Mouse (Mus musculus): ENCODE results near the gene Fry. TPM values are rescaled to one million over a fixed set of nuclear protein-coding genes. Genes with fewer than 3 reads are reported as not detected.

The Fry gene
- total and polyA plus RNA-seq, 2 experiments from 2014 or later: 62.6 to 129 TPM

- H3K4me3 ChIP-seq (ENCODE audit: low read depth, low read length): no peak overlapping the region
- 97% methylated on average over 7 of the region's 7 CpGs for WGBS
- H3K27ac ChIP-seq (ENCODE audit: low read depth, low read length): no peak overlapping the region
- H3K4me1 ChIP-seq (ENCODE audit: insufficient read depth, low read length): no peaks in the 10 kb centered on the region
- peak; percentile 13 for DNase-seq (ENCODE audit: low spot score)
- peaks cover 61% of the 10 kb centered on the region for H3K36me3 ChIP-seq (ENCODE audit: insufficient read depth, low read length)
- H3K27me3 ChIP-seq (ENCODE audit: insufficient read depth, low read length): no peaks in the 10 kb centered on the region
- H3K9ac ChIP-seq (replicated peaks; ENCODE audit: low read length, poor library complexity, severe bottlenecking): no peak overlapping the region
- no peak for ATAC-seq (ENCODE audit: low FRiP score)
- peak; percentile 67 for TF ChIP-seq CTCF (IDR thresholded peaks at IDR 0.05)
- H3K9me3 ChIP-seq (ENCODE audit: low read length): no peaks in the 10 kb centered on the region
- no peak overlapping the region for H3K4me2 ChIP-seq (ENCODE audit: low read depth, low read length, poor library complexity, severe bottlenecking)
Observed at GRCm38 (mm10) chr5:150431286-150431685, 312.8 kb downstream of the Fry start.

DNA sequence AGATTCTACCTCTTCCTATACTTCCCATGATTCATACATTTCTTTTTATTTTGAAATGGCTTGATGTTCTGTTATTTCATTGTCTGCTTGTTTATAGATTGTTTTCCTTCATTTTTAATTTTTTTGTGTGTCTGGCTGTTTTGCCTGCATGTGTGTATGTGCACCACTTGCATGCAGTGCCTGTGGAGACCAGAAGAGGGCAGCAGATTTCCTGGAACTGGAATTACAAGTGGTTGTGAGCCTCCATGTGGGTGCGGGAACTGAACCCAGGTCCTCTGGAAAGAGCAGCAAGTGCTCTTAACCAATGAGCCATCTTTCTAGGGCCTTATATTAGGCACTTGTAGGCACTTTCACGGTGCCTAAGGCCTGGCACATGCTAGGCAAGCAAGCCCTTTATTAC is 314.5 kb downstream of the Fry start:
- no peaks in the 10 kb centered on the region for H3K27me3 ChIP-seq (ENCODE audit: insufficient read depth, low read length)
- no peaks in the 10 kb centered on the region for H3K9me3 ChIP-seq (ENCODE audit: low read length)
- DNase-seq (ENCODE audit: low spot score) (no peak), ATAC-seq (ENCODE audit: low FRiP score) (no peak)
- no peak overlapping the region for H3K4me2 ChIP-seq (ENCODE audit: low read depth, low read length, poor library complexity, severe bottlenecking)
- H3K9ac ChIP-seq (replicated peaks; ENCODE audit: low read length, poor library complexity, severe bottlenecking): no peak overlapping the region
- H3K4me1 ChIP-seq (ENCODE audit: insufficient read depth, low read length): no peaks in the 10 kb centered on the region
- WGBS: 100% methylated on average over 2 of the region's 2 CpGs
- H3K27ac ChIP-seq (ENCODE audit: low read depth, low read length): no peak overlapping the region
- no peak overlapping the region for H3K4me3 ChIP-seq (ENCODE audit: low read depth, low read length)
- peak; percentile 43 for TF ChIP-seq CTCF (IDR thresholded peaks at IDR 0.05)
- peaks cover 52% of the 10 kb centered on the region for H3K36me3 ChIP-seq (ENCODE audit: insufficient read depth, low read length)

- Histone ChIP-seq H3K27me3 (ENCODE audit: insufficient read depth, low read length) (no peaks in the 10 kb centered on the region), H3K4me2 (ENCODE audit: low read depth, low read length, poor library complexity, severe bottlenecking) (no peak overlapping the region), H3K27ac (ENCODE audit: low read depth, low read length) (no peak overlapping the region), H3K9me3 (ENCODE audit: low read length) (no peaks in the 10 kb centered on the region), H3K4me3 (ENCODE audit: low read depth, low read length) (no peak overlapping the region), H3K4me1 (ENCODE audit: insufficient read depth, low read length) (no peaks in the 10 kb centered on the region), H3K9ac (replicated peaks; ENCODE audit: low read length, poor library complexity, severe bottlenecking) (no peak overlapping the region), H3K36me3 (ENCODE audit: insufficient read depth, low read length) (peaks cover 56% of the 10 kb centered on the region)
- ATAC-seq (ENCODE audit: low FRiP score) (no peak), DNase-seq (ENCODE audit: low spot score) (no peak)
- TF ChIP-seq CTCF (IDR thresholded peaks at IDR 0.05): no peak
- 29% methylated on average over 34 of the region's 34 CpGs for WGBS
Observed at GRCm38 (mm10) chr5:150436629-150437389, 318.4 kb downstream of the Fry start.

GRCm38 (mm10) chr5:150441690-150442089 is 323.2 kb downstream of the Fry start:
- no peak overlapping the region for H3K9ac ChIP-seq (replicated peaks; ENCODE audit: low read length, poor library complexity, severe bottlenecking)
- no peaks in the 10 kb centered on the region for H3K4me1 ChIP-seq (ENCODE audit: insufficient read depth, low read length)
- no peaks in the 10 kb centered on the region for H3K27me3 ChIP-seq (ENCODE audit: insufficient read depth, low read length)
- H3K36me3 ChIP-seq (ENCODE audit: insufficient read depth, low read length): peaks cover 32% of the 10 kb centered on the region
- H3K4me2 ChIP-seq (ENCODE audit: low read depth, low read length, poor library complexity, severe bottlenecking): no peak overlapping the region
- WGBS: 38% methylated on average over 7 of the region's 7 CpGs
- no peak for ATAC-seq (ENCODE audit: low FRiP score)
- peak; percentile 77 for TF ChIP-seq CTCF (IDR thresholded peaks at IDR 0.05)
- no peak overlapping the region for H3K4me3 ChIP-seq (ENCODE audit: low read depth, low read length)
- no peak overlapping the region for H3K27ac ChIP-seq (ENCODE audit: low read depth, low read length)
- H3K9me3 ChIP-seq (ENCODE audit: low read length): no peaks in the 10 kb centered on the region
- DNase-seq (ENCODE audit: low spot score): peak; percentile 68

- Histone ChIP-seq H3K36me3 (ENCODE audit: insufficient read depth, low read length) (peaks cover 81% of the 10 kb centered on the region), H3K27ac (ENCODE audit: low read depth, low read length) (no peak overlapping the region), H3K4me1 (ENCODE audit: insufficient read depth, low read length) (no peaks in the 10 kb centered on the region), H3K9ac (replicated peaks; ENCODE audit: low read length, poor library complexity, severe bottlenecking) (no peak overlapping the region), H3K9me3 (ENCODE audit: low read length) (no peaks in the 10 kb centered on the region), H3K27me3 (ENCODE audit: insufficient read depth, low read length) (no peaks in the 10 kb centered on the region), H3K4me2 (ENCODE audit: low read depth, low read length, poor library complexity, severe bottlenecking) (no peak overlapping the region), H3K4me3 (ENCODE audit: low read depth, low read length) (no peak overlapping the region)
- DNase-seq (ENCODE audit: low spot score) (no peak), ATAC-seq (ENCODE audit: low FRiP score) (no peak)
- no peak for TF ChIP-seq CTCF (IDR thresholded peaks at IDR 0.05)
- 88% methylated on average over 9 of the region's 9 CpGs for WGBS
Observed at GRCm38 (mm10) chr5:150451281-150452003, 333.0 kb downstream of the Fry start.

DNA sequence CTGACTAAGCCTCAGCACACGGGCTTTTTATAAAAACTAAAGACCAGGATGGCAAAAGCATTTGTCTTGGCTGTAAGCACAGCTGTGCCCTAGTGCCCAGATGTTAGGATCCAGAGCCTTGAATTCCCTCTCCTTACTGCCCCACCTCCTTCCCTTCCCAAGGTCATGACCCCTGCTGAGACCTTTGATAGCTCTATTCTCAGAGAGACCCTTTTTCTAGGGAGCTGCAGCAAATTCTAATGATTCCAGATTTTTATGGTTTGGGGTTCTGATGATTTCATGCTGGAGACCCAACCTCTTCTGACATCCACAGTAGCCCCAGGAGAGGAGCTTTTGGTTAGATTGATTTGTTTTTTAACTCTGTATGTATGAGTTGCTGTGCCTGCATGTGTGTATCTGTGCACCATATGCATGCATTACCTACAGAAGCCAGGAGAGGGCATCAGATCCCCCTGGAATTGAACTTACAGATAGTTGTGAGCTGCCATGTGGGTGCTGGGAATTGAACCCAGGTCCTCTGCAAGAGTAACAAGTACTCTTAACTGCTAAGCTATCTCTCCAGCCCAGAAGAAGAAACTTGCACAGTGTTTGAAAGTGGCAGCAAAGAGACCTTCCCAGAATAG is 333.7 kb downstream of the Fry start:
- no peaks in the 10 kb centered on the region for H3K4me1 ChIP-seq (ENCODE audit: insufficient read depth, low read length)
- no peaks in the 10 kb centered on the region for H3K9me3 ChIP-seq (ENCODE audit: low read length)
- no peak overlapping the region for H3K4me2 ChIP-seq (ENCODE audit: low read depth, low read length, poor library complexity, severe bottlenecking)
- DNase-seq (ENCODE audit: low spot score): no peak
- peaks cover 80% of the 10 kb centered on the region for H3K36me3 ChIP-seq (ENCODE audit: insufficient read depth, low read length)
- no peak overlapping the region for H3K9ac ChIP-seq (replicated peaks; ENCODE audit: low read length, poor library complexity, severe bottlenecking)
- no peak for ATAC-seq (ENCODE audit: low FRiP score)
- H3K27me3 ChIP-seq (ENCODE audit: insufficient read depth, low read length): no peaks in the 10 kb centered on the region
- H3K27ac ChIP-seq (ENCODE audit: low read depth, low read length): no peak overlapping the region
- peak; percentile 23 for TF ChIP-seq CTCF (IDR thresholded peaks at IDR 0.05)
- no peak overlapping the region for H3K4me3 ChIP-seq (ENCODE audit: low read depth, low read length)
- WGBS: 54% methylated on average over 1 of the region's 1 CpGs

All from midbrain, postnatal 0 days (tissue).